Mouse (Mus musculus) colon, adult 2 months (tissue): ENCODE results near the gene Bend7. TPM values are rescaled to one million over a fixed set of nuclear protein-coding genes. Genes with fewer than 3 reads are reported as not detected.

Source experiments
- polyA plus RNA-seq: library from polyadenylated mRNA; depleted of rRNA; stranded (reverse); fragments of >200 nt; gene quantifications from 2 replicates; pipeline ENCODE4 v1.2.3, GENCODE M21; 2012; rRNA removed

Bend7 gene
- 2.4 and 2.9 TPM in 2 replicates for polyA plus RNA-seq

DNA sequence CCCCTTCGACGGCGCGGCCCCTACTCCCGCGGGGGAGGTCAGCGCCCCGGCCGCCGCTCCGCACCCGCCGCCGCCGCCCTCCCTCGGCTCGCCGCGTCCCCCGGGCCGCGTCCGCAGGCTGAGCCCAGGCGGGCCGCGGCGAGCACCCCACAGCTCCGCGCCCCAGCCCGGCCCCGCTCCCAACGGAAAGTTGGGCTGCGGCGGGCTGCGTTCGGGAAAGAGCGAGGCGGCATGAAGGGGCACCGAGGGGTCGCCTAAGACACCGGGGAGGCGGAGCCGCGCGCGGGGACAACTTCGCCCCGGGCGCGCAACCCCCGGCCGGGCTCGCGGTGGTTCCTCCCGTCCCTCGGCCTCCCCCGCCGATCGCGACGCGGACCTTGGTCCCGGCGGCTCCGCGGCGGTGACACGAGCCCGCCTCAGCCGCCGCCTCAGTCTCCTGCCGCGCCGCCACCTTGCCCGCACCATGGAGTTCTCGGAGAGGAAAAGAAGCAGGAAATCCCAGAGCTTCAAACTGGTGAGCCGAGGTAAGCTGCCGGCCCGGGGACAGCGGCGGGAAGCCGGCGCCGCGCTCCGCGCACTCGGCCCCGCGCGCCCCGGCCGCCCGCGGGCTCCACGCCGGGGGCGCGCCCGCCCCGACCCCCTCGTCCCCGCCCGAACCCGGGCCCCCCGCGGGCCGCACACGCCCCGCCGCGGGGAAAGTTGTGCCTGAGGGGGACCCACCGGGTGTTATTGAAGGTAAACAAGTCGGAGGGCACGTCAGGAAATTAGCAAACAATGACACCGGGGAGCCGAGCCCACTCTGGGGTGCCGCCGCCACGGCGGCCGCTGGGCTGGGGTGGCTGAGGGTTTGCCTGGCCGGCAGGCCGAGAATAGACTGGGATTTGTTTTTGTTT lies at the start of gene Bend7:
Bend7 (plus strand) TSS at position 63 of the 893 bp plus-strand sequence.

Other genes starting within 250 kb of the Bend7 start
- gene Prpf18, start 65.7 kb upstream of the Bend7 start, polyA plus RNA-seq = 5.0 and 5.3 TPM in 2 replicates
- 10.8 and 11.3 TPM in 2 replicates for gene Sephs1, start 163.7 kb downstream of the Bend7 start, polyA plus RNA-seq
- 61.0 and 65.1 TPM in 2 replicates for gene Phyh, start 201.2 kb downstream of the Bend7 start, polyA plus RNA-seq